Mouse (Mus musculus) lung, adult 2 months (tissue): Measurements from ENCODE around the gene Dnmt3b. TPM values are rescaled to one million over a fixed set of nuclear protein-coding genes. Genes with fewer than 3 reads are reported as not detected.

Experiments
- DNase-seq: peaks from one replicate; pipeline ENCODE4 v3.0.0; 2022
- H3K4me1 ChIP-seq: fragments of 200-500 bp; 2 replicates; pipeline ENCODE4 v1.6.1; 2011; ENCODE audit warnings: low read length; ENCODE audit not compliant: control insufficient read depth, insufficient read depth
- H3K4me3 ChIP-seq: fragments of 200-500 bp; replicated peaks from 2 replicates; pipeline ENCODE3; 2011; ENCODE audit warnings: low read depth, mild to moderate bottlenecking, control low read depth, low read length; ENCODE audit errors: extremely low read depth
- CTCF ChIP-seq: fragments of 200-500 bp; IDR thresholded peaks from 2 replicates; pipeline ENCODE4 v1.5.1; 2011; ENCODE audit warnings: mild to moderate bottlenecking, low read length, control low read depth; ENCODE audit not compliant: insufficient read depth
- POLR2A ChIP-seq: fragments of 200-500 bp; IDR thresholded peaks from 2 replicates; pipeline ENCODE4 v1.6.1; 2011; ENCODE audit warnings: low read depth, mild to moderate bottlenecking, control low read depth, low read length, borderline replicate concordance; ENCODE audit errors: extremely low read depth
- WGBS: fragments of 180-500 bp; shearing (Covaris S2); methylation state at CpG from one replicate; pipeline ENCODE4 v1.1.7; 2018; 5-methylcytosine and 5-hydroxymethylcytosine counted together
- polyA plus RNA-seq: library from polyadenylated mRNA; depleted of rRNA; stranded (reverse); fragments of >200 nt; gene quantifications from 2 replicates; pipeline ENCODE4 v1.2.3, GENCODE M21; 2012; rRNA removed

Dnmt3b gene
- polyA plus RNA-seq, 1 experiment, result 3.3 TPM

DNA sequence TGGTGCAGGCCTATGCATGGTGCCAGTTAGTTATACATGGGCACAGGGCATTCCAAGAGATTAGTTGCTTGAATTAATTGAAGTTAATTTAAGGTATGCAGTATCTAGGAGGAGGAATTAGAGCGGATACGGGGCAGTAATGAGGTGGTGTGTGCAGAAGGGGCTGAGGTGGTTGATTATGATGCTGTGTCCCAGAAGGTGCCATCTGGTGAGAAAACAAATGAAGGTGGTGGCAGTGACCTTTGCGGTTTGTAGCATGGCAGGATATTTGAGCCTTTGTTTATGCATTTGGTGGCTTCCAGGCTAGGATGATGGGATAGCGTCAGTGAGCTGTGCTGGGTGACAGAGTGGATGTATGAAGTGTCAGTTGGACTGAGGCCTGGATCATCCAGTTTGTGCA lies 76.0 kb downstream of the Dnmt3b start:
- WGBS, result 76% methylated on average over 4 of the region's 4 CpGs
- Histone ChIP-seq H3K4me3 (no peak overlapping the region), H3K4me1 (no peaks in the 10 kb centered on the region)
- DNase-seq, result no peak
- TF ChIP-seq CTCF (no peak), POLR2A (no peak)

DNA sequence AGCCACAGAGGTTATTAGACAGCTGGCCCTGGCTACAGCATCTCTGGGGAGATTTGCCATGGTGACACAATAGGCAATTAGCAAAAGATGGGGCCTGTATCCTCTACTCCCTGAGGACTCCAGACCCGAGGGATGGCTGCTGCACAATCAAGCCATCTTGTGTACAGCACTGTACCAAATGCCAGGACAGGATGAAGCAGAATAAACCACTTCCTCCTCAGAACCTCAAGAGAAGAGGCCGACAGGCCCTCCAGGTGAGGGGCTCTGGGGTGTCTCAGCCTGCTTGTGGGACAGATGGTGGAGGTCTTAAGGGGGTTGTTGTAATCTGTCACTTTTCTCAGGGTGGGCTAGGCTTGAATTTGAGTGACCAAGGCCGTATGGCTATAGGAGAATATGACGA lies 84.8 kb downstream of the Dnmt3b start:
- no peak for TF ChIP-seq POLR2A
- no peak for TF ChIP-seq CTCF
- H3K4me1 ChIP-seq, result no peaks in the 10 kb centered on the region
- WGBS, result 68% methylated on average over 4 of the region's 4 CpGs
- no peak for DNase-seq
- H3K4me3 ChIP-seq, result no peak overlapping the region

Other genes starting within 250 kb of the Dnmt3b start
- not detected in 2 replicates for gene 4930404H24Rik, start 156.7 kb upstream of the Dnmt3b start, polyA plus RNA-seq
- gene Nol4l, start 119.5 kb upstream of the Dnmt3b start, polyA plus RNA-seq, result 14.7 TPM in 2 replicates
- gene Commd7, start 16.7 kb upstream of the Dnmt3b start, polyA plus RNA-seq, result 15.0 and 20.5 TPM in 2 replicates
- gene Dnmt3c, start 47.2 kb downstream of the Dnmt3b start, polyA plus RNA-seq, result 0.09 and 0.12 TPM in 2 replicates
- 7.4 and 11.5 TPM in 2 replicates for gene Mapre1, start 91.8 kb downstream of the Dnmt3b start, polyA plus RNA-seq
- 0.19 and 0.33 TPM in 2 replicates for gene Efcab8, start 130.5 kb downstream of the Dnmt3b start, polyA plus RNA-seq
- not detected in 2 replicates for gene Sun5, start 221.6 kb downstream of the Dnmt3b start, polyA plus RNA-seq
- not detected in 2 replicates for gene Bpifb2, start 225.6 kb downstream of the Dnmt3b start, polyA plus RNA-seq